Mouse (Mus musculus) heart, adult 8-10 months (tissue): Measurements from ENCODE around the gene Hpcal4. TPM values are rescaled to one million over a fixed set of nuclear protein-coding genes. Genes with fewer than 3 reads are reported as not detected.
"Not testable (repeated sequence)": the region's sequence is repeated elsewhere in the genome, so short reads cannot be mapped to it uniquely, and the experiment has no call there.

ENCODE experiments used
- DNase-seq: peaks from one replicate; pipeline ENCODE4 v3.0.0; 2022; ENCODE audit warnings: low spot score
- total RNA-seq, 4 experiments: library from RNA; stranded (reverse); gene quantifications; 2 replicates each; pipeline ENCODE4 v1.2.4; 2022

The Hpcal4 gene
- total RNA-seq: under 1 TPM; 0.14 to 0.25 (median 0.19) TPM

DNA sequence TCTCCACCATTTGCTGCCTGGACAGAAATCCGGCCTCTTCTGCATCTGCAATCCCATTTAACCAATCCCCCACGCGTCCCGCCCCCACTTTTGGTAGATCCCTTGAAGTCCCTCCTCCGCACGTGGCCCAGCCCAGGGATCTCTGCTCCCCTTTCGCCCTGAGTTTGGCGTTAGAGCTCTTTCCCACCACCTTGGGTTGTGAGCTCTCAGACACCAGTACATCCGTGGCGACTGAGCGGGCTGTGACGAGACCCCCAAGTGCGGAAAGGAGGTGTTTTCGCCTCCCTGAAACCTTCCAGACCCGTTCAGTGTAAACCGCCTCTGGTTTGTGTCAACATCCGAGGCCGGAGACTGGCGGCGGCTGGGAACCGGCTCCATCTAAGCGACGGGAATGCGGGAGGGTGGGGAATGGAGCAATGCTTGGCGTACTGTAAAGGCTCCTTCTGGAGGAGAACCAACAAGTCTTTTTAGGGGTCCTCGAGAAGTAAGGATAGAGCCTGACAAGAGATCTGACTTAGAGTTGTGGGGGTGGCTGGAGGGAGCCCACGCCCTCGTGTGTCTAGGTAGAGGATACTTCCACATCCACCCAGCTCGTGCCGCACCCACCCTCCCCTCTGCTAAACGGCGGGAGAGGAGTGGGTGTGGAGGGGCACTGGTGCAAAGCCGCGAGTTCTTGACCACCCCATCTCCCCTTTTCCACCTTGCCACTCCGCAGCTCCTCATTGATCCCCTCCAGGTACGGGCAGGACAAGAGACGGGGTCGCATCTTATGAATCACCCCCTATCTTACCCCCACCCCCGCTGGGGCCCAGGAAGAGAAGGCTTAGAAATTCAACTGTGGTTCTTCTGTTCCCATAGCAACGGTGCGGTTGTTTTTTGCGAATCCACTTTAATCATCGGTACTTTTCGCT, at the start of gene Hpcal4:
Hpcal4 (plus strand) TSS at position 900 of the 911 bp plus-strand sequence.
- DNase-seq: peak; percentile 7

DNA sequence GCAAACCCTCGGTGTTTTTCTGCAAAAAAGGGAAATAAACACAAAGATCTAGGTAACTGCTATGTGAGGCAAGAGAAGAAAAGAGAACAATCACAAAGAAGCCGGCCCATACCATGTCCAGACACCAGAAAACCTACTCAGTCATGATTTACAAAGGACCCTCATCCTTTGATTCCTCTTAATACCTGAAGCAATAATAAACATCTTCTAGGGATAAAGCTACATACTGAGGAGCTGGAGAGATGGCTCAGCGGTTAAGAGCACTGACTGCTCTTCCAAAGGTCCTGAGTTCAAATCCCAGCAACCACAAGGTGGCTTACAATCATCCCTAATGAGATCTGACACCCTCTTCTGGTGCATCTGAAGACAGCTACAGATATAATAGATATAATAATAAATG, 45.5 kb upstream of the Hpcal4 start:
- DNase-seq: no peak

DNA sequence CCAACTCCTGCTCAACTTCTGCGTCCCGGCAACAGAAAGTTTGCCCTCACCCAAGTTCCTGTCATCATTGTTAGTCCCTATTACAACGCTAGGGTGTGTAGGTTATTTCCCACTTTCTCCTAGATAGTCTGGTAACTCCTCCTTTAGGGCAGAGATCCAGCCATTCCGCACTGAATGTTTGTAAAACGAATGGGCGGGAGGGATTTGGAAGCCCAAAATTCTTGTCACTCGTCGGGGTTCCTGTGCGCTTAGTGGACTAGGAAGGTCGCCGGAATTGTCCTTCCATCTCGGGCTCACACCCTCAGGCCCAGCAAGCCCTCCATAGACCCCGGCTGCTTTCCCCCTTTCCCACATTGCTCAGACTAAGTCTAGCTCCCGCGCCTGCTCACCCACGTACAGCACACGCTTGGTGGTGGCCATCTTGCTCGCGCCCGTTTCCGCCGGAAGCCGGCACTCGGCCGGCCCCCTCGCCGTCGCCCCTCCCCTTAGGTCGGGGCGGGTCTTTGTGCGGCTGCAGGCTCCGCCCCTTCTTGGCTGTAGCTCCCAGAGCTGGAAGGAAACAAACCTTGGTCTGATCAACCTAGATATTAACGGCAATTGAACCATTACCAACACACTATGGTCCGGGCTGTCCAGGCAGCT, 43.4 kb upstream of the Hpcal4 start, which contains the start of gene Ppie:
Ppie (minus strand) TSS at position 439 of the 642 bp plus-strand sequence.
- DNase-seq: peak; percentile 69

DNA sequence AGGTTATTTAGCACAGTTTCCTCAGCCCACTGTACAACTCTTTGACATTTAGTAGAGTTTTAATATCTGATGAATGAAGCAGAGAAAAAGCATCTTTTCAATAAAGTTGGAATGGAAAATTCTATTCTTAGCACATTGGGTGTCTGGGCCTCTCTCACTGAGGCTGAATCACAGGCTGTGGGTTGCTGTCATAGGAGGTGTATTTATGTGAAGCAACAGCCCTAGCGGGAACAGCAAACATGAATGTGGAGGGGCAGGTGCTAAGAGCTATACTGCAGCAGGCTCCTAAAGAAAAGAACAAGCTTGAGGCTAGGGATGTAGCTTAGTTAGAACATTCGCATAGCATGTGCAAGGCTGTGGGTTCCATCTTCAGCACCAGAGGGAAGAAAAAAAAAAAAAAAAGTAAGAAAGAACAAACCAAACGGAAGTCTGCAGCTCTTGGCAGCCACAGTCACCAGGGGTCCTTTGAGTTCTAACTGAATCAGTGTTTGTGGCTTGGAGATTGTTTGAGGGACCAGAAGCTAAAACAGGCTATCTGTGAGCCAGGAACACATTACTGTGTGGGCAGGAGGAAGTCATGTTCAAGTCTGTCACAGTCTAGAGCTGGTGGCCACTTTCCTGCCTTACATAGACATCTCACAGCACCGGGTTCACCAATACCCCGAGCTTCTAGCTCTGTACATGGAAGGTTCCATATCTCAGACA, 35.4 kb upstream of the Hpcal4 start:
- DNase-seq: no peak

DNA sequence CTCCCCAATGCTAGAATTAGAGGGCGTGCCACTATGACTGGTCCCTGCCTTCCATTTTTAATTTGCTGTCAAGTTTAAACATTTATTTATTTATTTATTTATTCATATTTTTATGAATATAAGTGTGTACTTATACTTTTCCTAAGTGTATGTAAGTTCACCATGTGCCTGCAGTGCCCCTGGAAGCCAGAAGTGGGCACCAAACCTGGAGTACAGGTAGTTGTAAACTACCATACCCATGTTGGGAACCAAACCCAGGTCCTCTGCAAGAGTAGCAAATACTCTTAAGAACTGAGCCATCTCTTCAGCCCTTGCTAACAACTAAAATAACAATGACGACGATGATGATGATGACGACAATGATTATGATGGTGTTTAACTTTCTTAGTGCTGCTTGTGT, 31.0 kb upstream of the Hpcal4 start:
- DNase-seq: no peak

DNA sequence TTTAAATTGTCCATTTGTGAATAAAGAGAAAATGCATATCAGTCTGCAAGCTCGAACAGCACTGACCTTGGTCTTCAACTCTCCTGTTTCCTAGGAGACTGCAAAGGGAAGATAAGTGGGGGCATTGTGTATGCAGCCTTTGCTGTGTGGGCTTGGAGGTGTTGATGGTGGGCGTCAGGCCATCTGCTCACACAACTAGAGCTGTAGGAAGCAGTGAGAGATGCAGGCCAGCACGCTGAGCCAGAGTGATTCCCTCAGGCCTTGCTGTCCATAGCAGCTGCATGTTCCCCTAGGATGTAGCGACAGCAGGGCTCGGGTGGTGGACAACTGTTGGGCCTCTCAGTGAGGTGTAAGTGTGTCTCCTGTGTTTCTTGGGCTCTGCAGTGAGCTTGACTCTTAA, 30.1 kb upstream of the Hpcal4 start:
- no peak for DNase-seq

DNA sequence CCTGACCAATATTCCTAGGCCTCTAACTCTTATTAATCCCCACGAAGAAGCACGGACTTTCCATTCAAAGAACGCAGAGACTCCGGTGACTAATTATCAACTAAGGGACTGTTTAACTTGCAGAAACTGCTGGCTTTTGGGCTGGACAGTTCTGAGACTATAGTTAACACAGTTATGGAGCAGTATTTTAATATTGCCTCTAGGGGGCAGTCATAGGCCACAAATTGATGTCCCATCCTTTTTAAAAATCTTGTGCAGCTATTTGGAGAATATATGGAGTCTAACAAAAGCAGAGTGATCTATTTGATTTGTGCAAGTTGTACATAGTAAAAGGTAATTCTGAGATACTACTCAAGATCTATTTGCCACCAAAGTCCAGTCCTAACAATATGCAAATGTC, 28.0 kb upstream of the Hpcal4 start:
- DNase-seq: peak; percentile 19

DNA sequence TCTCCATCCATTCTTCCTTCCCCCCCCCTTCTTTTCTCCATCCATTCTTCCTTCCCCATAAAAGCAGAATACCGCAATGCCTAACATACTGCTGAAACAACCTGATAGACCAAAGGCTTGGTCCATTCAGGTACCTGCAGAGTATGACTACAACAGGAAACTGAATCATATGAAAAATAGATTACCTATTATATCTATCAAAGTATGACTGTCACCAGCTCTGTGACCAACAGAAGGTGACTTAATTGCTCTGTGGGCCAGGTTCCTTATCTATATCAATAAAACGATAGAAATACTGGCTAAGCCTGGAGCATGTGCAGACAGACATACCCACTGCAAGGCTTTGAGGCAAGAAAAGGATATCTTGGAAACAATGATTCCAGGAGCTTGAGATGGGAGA, 27.6 kb upstream of the Hpcal4 start:
- DNase-seq: no peak

DNA sequence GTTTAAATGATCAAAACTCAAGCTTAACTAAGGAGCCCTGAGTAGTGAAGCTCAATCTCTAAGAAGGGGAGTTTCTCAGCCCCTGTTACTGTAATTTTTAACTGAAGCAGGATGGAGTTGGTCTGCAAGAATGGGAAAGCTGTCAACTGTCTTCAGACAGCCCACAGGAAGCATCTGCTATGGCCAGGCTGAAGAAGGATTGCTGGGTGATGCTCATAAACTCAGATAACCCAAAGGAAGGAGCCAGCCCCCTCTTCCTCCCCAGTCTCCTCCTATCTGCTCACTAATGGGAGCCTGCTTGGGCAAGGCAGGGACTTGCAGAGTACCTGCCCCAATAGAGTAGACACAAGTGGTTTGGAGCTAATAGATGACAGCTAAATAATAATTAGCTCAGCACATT, 27.2 kb upstream of the Hpcal4 start:
- DNase-seq: no peak

DNA sequence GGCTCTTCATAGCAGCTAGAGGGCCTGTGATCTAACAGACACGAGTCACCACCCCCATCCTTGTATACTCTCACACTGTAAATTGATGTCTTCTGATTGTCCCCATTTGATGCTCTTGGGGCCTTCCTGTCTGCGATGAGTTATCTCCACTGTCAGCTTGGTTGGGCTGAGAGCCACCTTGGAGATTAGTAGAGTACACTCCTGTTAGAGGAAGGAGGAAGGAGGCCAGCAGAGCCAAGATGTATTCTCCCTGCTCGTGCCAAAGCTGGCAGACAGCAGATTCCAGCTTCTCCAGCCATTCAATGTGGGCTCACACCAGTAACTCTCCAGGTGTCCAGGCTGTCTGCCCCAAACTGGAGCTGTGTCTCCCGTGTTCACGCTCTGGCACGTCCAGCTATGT, 22.5 kb upstream of the Hpcal4 start:
- no peak for DNase-seq

DNA sequence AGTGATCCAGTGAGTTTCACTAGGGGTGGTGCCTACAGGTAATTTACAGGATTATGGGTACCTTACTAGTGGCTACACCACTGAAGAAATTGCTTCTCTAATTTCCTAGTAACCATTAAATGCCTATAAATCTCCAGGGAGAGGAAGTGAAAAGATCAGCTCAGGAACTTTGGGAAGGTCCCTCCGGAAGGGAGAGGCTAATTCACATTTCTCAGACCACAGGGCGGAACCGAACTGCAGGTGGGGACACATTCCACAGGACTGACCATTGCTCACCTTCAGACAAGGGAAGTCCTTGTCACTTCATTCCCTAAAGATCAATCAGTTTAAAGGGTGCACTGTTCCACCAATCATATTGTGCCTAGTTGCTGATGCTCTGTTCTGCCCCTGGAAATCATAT, 21.8 kb upstream of the Hpcal4 start:
- DNase-seq: not testable (repeated sequence)

DNA sequence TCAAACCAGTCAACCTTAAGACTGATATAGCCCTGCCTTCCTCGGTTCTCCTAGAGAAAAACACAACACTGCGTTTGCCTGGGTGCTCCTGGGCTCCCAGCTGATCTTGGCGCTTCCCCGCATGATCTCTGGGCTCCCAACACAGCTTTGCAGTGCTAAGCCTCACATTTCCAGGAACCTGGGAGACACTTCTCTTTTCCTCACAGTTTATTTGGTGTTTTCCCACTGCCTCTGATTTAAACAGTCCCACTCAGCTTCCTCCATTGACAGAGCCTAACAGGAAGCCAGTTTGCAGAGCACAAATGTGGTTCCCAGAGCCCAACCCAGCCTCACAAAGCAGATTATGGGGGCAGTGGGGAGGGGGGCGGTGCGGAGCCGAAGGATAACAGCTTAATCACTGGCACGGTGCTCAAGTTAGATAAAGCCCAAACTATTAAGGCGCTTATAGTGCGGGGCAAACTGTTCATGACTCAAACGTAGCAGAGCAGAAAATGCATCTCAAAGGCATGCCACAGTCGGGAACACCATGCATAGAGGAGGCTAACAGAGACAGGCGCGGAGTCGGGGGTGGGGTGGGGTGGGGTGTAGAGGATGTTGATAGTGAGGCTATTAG, 20.6 kb upstream of the Hpcal4 start:
- no peak for DNase-seq

DNA sequence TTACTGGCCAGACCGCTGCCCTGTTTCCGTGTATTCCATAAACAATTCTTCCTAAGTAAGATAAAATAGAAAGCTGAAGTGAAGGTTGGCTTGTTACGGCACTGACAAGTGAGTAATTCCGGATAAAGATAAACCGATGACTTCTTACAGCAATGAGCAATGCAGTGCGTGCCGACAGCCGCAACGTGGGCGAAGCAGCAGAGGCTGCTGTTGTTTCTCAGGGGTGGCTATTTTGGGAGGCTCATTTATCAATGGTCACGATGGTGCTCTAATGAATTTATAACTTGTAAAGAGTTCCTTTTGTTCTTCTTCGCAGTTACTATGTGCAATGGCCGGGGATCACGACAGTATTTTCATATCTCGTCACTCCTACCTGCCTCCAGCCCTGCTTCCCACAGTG, 18.9 kb upstream of the Hpcal4 start:
- DNase-seq: no peak

DNA sequence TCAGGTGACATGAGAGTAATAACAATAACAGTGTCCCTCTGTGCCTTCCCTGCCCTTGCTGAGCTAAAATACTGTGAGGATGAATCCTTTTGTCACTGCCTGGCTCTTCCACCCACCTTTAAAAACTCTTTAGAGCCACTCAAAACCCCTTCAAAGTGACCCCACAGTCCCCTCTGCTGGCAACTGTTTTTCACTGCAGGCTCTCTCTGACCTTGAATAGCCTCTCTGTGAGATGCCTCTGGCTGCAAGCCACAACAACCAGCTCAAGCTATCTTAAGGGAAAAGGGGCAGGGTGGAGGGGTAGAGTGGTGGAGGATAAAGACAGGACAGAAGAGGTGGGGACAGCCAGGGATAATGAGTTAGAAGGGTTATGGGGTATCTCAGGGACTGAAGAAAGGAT, 11.2 kb upstream of the Hpcal4 start:
- DNase-seq: no peak

DNA sequence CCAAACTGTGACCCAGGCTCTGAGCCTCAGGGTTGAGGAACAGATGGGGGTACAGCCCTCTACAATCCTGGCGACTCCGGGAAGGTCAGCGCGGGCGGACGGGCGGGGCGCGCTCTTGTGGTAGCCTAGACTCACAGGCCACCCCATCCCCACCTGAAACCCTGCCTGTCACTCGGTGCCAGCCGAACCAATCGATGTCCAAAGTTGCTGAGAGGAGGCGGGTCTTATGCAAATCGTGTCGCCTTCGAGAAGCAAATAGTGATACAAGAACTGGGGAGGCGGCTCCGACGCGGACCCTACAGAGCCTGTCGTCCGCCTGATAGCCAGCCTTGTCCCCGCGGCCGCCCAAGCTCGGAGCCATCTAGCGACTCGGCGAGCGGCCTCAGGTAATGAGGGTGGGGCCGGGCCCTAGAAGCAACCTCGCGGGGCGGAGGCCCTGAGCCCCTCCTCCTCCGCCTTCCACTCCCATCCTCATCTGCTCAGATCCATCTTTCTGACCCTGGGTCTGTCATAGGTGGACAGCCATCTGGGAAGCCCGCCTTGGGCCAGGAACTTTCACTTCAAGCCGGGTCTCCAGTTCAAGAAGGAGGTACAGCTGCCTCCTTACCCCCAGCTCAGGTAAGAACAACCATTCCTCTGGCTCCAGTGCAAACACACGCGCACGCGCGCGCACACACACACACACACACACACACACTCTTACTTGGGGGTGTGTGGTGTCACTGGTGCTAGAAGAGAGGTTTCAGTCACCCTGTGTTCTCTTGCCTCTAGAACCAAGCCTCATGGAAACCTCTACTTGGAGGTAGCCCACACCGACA, 421 bp downstream of the Hpcal4 start:
- peak; percentile 41 for DNase-seq

DNA sequence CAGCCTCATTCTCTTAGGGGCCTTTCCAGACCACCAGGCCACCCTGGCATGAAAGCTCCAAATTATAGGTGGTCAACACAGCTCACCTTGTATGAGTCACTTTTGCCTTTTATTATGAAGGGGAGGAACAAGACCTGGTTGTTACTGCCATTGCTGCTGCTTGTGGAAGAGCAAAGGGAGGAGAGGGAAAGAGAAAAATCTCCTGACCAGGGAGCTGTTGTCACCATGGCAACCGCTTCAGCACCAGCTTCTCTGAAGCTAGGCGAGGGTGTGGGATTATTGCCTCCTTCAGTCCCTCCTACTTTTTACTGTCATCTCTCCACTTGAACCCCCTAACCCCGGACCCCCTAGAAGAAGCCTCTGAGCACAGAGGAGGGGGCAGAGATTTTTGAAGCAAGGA, 1.8 kb downstream of the Hpcal4 start:
- no peak for DNase-seq

DNA sequence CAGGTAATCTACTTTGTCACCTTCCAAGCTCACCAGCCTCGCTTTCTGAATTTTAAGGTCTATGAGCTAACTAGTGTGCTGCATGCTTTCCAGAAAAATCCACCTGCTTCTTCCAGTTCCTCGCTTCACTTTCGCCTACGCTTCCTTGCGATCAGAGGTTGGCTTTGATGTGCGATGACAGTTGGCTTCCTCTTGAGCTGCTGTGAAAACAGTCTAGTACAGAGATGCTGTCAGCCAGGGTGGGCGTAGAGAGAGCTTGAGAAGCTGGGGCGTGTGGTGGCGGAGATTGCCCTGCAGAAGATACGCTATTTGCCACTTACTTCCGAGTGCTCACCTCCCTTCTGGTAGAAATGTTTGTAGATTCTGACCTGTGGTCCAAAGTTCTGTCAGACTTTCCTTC, 9.3 kb downstream of the Hpcal4 start:
- no peak for DNase-seq

DNA sequence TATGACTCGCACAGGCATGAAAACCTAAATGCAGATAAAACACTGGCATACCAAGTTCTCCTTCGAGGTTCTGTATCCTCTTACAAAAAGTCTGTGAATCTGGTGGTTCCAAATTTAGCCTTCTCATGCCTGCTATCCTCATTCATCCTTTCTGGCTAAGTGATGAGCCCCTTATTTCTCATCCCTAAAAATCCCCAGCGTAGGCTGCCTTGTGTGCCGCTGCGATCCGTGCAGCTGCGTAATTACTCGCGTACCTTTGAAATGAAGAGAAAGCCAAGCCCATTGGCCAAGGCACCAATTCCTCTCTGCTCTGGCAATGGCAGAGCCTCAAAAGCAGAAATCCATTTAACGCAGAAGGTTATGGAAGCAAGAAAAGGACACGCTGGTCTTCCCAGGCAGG, 10.8 kb downstream of the Hpcal4 start:
- DNase-seq: no peak

DNA sequence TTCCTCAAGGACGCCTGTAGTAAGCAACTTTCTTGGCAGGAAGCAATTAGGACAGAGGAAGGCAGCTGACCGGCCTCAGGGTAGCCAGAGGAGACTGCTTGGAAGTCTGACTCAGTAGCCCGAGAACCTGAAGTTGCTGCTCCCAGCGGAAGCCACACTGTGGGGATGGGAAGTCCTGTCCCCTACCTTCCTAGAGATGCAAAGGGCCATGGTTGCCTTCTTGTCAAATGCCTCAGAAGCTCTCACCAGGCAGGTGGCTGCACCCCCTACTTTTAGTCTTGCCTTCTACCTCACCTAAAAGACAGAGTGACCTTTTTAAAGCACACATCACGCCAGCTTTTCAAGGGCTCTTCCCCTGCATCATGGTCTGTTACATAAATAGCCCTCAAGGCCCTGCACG, 13.7 kb downstream of the Hpcal4 start:
- no peak for DNase-seq

DNA sequence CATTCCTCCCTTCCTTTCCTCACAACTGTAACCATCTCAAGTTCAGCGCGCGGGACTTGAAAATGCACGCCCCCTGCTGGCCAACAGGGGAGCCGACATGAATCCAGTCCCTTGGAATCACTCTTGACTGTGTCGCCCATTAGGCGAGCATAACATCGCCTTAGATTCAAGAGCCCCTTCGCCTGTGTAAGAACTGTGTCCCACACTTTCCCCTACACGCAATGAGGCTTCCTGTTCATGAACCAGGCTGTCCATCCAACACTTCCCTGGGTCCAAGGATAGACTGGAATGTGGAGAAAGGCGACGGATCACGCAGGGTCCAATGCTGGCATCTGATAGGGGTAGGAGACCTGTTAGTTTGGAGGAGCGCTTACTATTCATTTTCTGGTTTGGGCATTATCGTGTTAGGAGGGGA, 17.8 kb downstream of the Hpcal4 start:
- DNase-seq: peak; percentile 53
